Mouse (Mus musculus) adrenal gland, adult 18-20 months (tissue): ENCODE measurements around the gene Ulk4. TPM values are rescaled to one million over a fixed set of nuclear protein-coding genes. Genes with fewer than 3 reads are reported as not detected.
A peak's percentile ranks its signal among the peaks of the same experiment; 100 is the strongest.

ENCODE experiments used
- DNase-seq, 2 experiments: peaks; one replicate each; pipeline ENCODE4 v3.0.0; 2021 to 2022; ENCODE audit warnings: low spot score in 2 of 2
- total RNA-seq, 2 experiments: library from RNA; stranded (reverse); gene quantifications; 1 replicate in 1 of 2; 2 replicates in 1 of 2; pipeline ENCODE4 v1.2.3; 2021

The Ulk4 gene
- total RNA-seq, 2 experiments from 2014 or later, result 1.2 to 2.2 TPM

GRCm38 (mm10) chr9:121122039-121122438 lies 155.0 kb downstream of the Ulk4 start:
- no peak for DNase-seq

GRCm38 (mm10) chr9:121117936-121118335 lies 159.1 kb downstream of the Ulk4 start:
- no peak for DNase-seq

GRCm38 (mm10) chr9:121112131-121112530 lies 164.9 kb downstream of the Ulk4 start:
- no peak for DNase-seq

- DNase-seq, result peak; percentile 62 to 64
Observed at GRCm38 (mm10) chr9:121108110-121108509, 168.9 kb downstream of the Ulk4 start.

GRCm38 (mm10) chr9:121107643-121108042 lies 169.4 kb downstream of the Ulk4 start:
- no peak for DNase-seq

- no peak for DNase-seq
Observed at GRCm38 (mm10) chr9:121107101-121107500, 169.9 kb downstream of the Ulk4 start.

GRCm38 (mm10) chr9:121101516-121101915 lies 175.5 kb downstream of the Ulk4 start:
- DNase-seq, result no peak

GRCm38 (mm10) chr9:121099453-121099852 lies 177.5 kb downstream of the Ulk4 start:
- no peak for DNase-seq

GRCm38 (mm10) chr9:121093760-121094159 lies 183.2 kb downstream of the Ulk4 start:
- no peak for DNase-seq

GRCm38 (mm10) chr9:121092568-121092967 lies 184.4 kb downstream of the Ulk4 start:
- no peak for DNase-seq

- DNase-seq, result no peak
Observed at GRCm38 (mm10) chr9:121091016-121091735, 185.8 kb downstream of the Ulk4 start.

GRCm38 (mm10) chr9:121087661-121088060 lies 189.3 kb downstream of the Ulk4 start:
- no peak for DNase-seq

GRCm38 (mm10) chr9:121084191-121084590 lies 192.8 kb downstream of the Ulk4 start:
- DNase-seq, result no peak

GRCm38 (mm10) chr9:121080834-121081233 lies 196.2 kb downstream of the Ulk4 start:
- DNase-seq, result no peak

GRCm38 (mm10) chr9:121080413-121080812 lies 196.6 kb downstream of the Ulk4 start:
- no peak for DNase-seq

- DNase-seq, result no peak
Observed at GRCm38 (mm10) chr9:121079388-121080088, 197.5 kb downstream of the Ulk4 start.

- DNase-seq, result no peak
Observed at GRCm38 (mm10) chr9:121076291-121076690, 200.7 kb downstream of the Ulk4 start.

- no peak for DNase-seq
Observed at GRCm38 (mm10) chr9:121075246-121075645, 201.8 kb downstream of the Ulk4 start.

GRCm38 (mm10) chr9:121074726-121075125 lies 202.3 kb downstream of the Ulk4 start:
- DNase-seq, result no peak

- DNase-seq, result no peak
Observed at GRCm38 (mm10) chr9:121072127-121072757, 204.8 kb downstream of the Ulk4 start.

- DNase-seq, result no peak
Observed at GRCm38 (mm10) chr9:121071461-121072126, 205.4 kb downstream of the Ulk4 start.

GRCm38 (mm10) chr9:121071050-121071449 lies 205.9 kb downstream of the Ulk4 start:
- peak; percentile 35 to 57 for DNase-seq
